Mouse (Mus musculus): ENCODE data around the gene Ankrd44. TPM values are rescaled to one million over a fixed set of nuclear protein-coding genes. Genes with fewer than 3 reads are reported as not detected.

Gene Ankrd44
- polyA plus RNA-seq, 1 experiment from 2014 or later = 16.7 TPM

GRCm38 (mm10) chr1:54902689-54903246, 23.4 kb downstream of the Ankrd44 start:
- no peak overlapping the region for H3K4me3 ChIP-seq
- H3K36me3 ChIP-seq = no peaks in the 10 kb centered on the region
- no peaks in the 10 kb centered on the region for H3K9me3 ChIP-seq
- WGBS = 94% methylated on average over 12 of the region's 12 CpGs
- H3K4me1 ChIP-seq (replicated peaks) = peaks cover 41% of the 10 kb centered on the region
- H3K9ac ChIP-seq = no peak overlapping the region
- ATAC-seq (ENCODE audit: low read depth) = no peak
- H3K27ac ChIP-seq (replicated peaks) = no peak overlapping the region
- H3K4me2 ChIP-seq = no peak overlapping the region
- no peaks in the 10 kb centered on the region for H3K27me3 ChIP-seq

DNA sequence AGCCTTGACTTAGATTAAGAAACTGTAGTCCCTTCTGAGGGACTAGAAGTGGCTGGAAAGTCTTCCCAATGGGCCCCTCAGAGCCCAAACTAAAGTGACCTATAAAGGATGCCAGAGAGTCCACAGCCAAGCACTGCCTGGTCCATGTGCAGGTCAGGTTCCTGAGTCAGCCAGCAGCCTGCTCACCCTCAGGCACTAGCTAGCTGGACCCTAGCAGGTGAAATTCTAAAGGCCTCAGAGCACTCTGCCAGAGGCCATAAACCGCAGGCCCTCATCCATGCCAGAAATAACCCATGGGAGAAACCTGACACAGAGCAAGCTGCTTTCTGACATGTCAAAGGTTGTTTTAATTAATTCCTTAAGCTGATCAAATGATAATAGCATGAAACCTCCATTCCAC, 25.1 kb downstream of the Ankrd44 start:
- Histone ChIP-seq H3K4me3 (no peak overlapping the region), H3K4me1 (replicated peaks) (peaks cover 37% of the 10 kb centered on the region), H3K36me3 (no peaks in the 10 kb centered on the region), H3K9me3 (no peaks in the 10 kb centered on the region), H3K9ac (no peak overlapping the region), H3K4me2 (no peak overlapping the region), H3K27ac (replicated peaks) (no peak overlapping the region), H3K27me3 (no peaks in the 10 kb centered on the region)
- WGBS = 81% methylated on average over 1 of the region's 1 CpGs
- ATAC-seq (ENCODE audit: low read depth) = no peak

DNA sequence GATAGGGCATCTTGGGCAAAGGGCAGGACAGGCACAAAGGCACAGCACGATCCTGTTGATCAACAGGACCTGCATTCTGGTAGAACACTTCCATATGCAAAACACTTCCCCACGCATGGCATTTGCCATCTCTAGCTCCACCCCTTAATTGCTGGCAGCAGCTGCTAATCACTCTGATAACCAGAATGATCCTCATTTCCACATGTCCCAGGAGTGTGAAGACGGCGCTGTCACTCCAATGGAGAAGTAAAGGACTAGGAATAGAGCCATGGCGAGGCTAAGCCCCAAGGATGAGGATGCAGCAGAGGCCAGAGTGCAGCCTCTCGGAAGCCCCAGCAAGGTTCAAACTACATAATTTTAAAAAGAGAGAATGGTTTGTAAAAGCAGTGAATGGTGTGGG, 26.9 kb downstream of the Ankrd44 start:
- Histone ChIP-seq H3K9me3 (no peaks in the 10 kb centered on the region), H3K27me3 (no peaks in the 10 kb centered on the region), H3K9ac (no peak overlapping the region), H3K36me3 (no peaks in the 10 kb centered on the region), H3K4me3 (no peak overlapping the region), H3K27ac (replicated peaks) (peak overlapping the region; percentile 74), H3K4me1 (replicated peaks) (peaks cover 36% of the 10 kb centered on the region), H3K4me2 (no peak overlapping the region)
- WGBS = 48% methylated on average over 6 of the region's 6 CpGs
- ATAC-seq (ENCODE audit: low read depth) = peak; percentile 59; the same call in 1 of the 2 replicates

DNA sequence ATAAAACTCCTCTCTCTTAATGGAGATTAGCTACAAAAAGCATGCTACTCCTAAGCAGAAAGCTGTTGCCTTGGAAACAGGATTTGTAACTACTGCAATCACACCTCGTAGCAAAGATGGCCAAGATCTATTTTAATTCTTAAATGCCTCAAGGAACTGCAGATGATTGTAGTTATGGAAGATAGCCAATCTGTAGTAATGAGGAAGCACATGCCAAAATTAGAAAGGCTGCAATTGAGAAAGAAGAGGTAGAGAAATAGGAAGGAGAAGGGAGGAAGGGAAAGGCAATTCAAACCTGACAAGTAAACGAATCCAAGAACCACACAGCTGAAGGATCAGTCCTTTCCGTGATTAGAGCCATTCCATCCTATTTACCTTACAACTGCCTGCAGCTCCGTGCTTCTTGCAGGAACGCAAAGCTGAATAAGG, 27.5 kb downstream of the Ankrd44 start:
- Histone ChIP-seq H3K27ac (replicated peaks) (peak overlapping the region; percentile 74), H3K9me3 (no peaks in the 10 kb centered on the region), H3K36me3 (no peaks in the 10 kb centered on the region), H3K27me3 (no peaks in the 10 kb centered on the region), H3K4me1 (replicated peaks) (peaks cover 36% of the 10 kb centered on the region), H3K9ac (no peak overlapping the region), H3K4me3 (no peak overlapping the region), H3K4me2 (no peak overlapping the region)
- no peak for ATAC-seq (ENCODE audit: low read depth)
- 38% methylated on average over 5 of the region's 5 CpGs for WGBS

DNA sequence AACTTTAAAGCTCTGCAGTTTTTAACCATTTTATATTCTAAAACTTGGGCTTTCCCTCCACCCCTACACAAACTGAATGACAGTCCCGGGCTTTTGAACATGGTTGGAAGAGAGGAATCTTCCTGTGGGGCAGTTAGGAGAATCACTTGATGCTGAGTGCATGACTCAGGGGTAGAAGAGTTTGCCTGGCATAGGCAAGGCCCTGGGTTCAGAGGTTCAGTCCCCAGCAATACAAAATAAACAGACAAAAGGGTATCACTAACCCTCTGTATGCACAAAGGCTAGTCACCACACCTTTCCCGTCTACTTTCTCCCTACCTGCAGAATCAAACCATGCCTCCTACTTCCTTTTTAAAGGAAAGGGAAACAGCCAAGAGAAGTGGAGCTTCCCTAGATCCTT, 28.5 kb downstream of the Ankrd44 start:
- no peak for ATAC-seq (ENCODE audit: low read depth)
- H3K27ac ChIP-seq (replicated peaks) = no peak overlapping the region
- H3K36me3 ChIP-seq = no peaks in the 10 kb centered on the region
- no peaks in the 10 kb centered on the region for H3K9me3 ChIP-seq
- 90% methylated on average over 2 of the region's 2 CpGs for WGBS
- H3K4me1 ChIP-seq (replicated peaks) = peaks cover 36% of the 10 kb centered on the region
- H3K27me3 ChIP-seq = no peaks in the 10 kb centered on the region
- H3K9ac ChIP-seq = no peak overlapping the region
- no peak overlapping the region for H3K4me2 ChIP-seq
- H3K4me3 ChIP-seq = no peak overlapping the region

DNA sequence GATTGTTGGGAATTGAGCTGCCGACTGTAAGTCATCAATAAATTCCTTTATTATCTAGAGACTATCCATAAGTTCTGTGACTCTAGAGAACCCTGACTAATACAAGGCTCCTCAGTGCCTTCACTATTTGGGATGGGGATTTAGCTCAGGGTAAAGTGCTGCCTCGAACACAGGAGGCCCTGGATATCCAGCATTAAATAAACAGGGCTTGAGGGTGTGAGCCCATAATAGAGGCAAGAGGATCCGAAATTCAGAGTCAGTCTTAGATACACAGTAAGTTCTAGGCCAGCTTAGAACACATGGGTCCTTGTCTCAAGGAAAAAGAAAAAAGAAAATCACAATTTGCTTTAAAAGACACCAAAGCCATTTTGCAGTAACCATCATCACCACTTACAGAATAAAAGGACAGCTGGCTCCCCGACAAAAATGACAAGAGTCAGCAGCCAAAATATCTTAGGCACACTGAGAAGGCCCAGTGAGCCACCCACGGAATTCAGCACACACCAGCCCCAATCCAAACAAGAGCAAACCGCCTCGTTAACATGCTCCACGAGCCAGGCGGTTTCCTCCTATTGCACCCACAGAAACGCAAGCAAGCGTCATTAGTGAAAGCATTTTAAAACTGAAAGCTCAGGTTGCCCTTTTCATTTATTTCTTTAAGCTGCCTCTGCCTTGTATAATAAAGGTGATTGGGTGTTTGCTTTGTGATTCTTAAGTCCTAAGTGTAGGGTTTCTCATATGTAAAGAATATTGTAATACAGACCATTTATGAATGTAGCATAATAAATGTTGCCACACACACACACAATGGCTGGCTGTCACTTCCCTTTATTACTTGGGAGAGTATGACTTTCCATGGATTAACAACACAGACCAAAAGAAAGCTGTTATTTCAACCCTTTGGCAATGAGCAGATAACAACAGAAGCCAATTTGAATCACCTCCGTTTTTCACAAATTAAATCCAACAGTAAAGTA, 29.8 kb downstream of the Ankrd44 start:
- H3K4me3 ChIP-seq = no peak overlapping the region

DNA sequence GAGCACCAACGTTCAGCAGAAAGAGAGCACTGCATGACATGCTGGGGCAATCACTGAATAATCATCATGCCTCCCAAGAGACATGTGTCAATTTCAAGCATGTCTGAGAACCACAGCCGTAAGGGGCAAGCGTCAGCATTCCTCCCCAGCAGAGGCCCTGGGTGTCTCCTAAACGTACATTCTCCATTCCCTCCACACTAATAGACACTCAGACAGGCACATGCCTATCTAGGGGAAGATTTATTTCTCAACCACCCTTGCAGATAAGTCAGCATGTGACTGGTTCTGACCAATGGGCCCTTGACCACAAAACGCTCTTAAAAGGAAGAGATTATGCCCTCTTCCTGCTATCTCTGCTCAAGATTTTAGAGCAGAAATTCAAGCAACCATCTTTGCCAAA, 37.7 kb downstream of the Ankrd44 start:
- no peak overlapping the region for H3K4me2 ChIP-seq
- no peaks in the 10 kb centered on the region for H3K36me3 ChIP-seq
- peaks cover 17% of the 10 kb centered on the region for H3K4me1 ChIP-seq (replicated peaks)
- WGBS = 44% methylated on average over 5 of the region's 5 CpGs
- H3K9me3 ChIP-seq = no peaks in the 10 kb centered on the region
- no peak overlapping the region for H3K9ac ChIP-seq
- no peaks in the 10 kb centered on the region for H3K27me3 ChIP-seq
- peak overlapping the region; percentile 52; the same call in 1 of the 2 replicates for H3K27ac ChIP-seq (replicated peaks)
- H3K4me3 ChIP-seq = no peak overlapping the region
- ATAC-seq (ENCODE audit: low read depth) = peak; percentile 23; the same call in 1 of the 2 replicates

More for the DNA sequence above, 29.8 kb downstream of the Ankrd44 start:
- Histone ChIP-seq H3K9me3 (no peaks in the 10 kb centered on the region), H3K4me2 (no peak overlapping the region), H3K27me3 (no peaks in the 10 kb centered on the region), H3K27ac (replicated peaks) (0 out of 2 replicates have a peak overlapping the region, but pooled peaks have one; percentile 3), H3K36me3 (no peaks in the 10 kb centered on the region), H3K9ac (no peak overlapping the region), H3K4me1 (replicated peaks) (peaks cover 36% of the 10 kb centered on the region)
- no peak for ATAC-seq (ENCODE audit: low read depth)
- WGBS = 72% methylated on average over 12 of the region's 12 CpGs

GRCm38 (mm10) chr1:54887873-54888272, 38.3 kb downstream of the Ankrd44 start:
- WGBS = 63% methylated on average over 3 of the region's 3 CpGs
- Histone ChIP-seq H3K4me3 (no peak overlapping the region), H3K4me1 (replicated peaks) (peaks cover 17% of the 10 kb centered on the region), H3K27ac (replicated peaks) (no peak overlapping the region; the same call in 1 of the 2 replicates), H3K4me2 (no peak overlapping the region), H3K27me3 (no peaks in the 10 kb centered on the region), H3K9ac (no peak overlapping the region), H3K9me3 (no peaks in the 10 kb centered on the region), H3K36me3 (no peaks in the 10 kb centered on the region)
- ATAC-seq (ENCODE audit: low read depth) = no peak

DNA sequence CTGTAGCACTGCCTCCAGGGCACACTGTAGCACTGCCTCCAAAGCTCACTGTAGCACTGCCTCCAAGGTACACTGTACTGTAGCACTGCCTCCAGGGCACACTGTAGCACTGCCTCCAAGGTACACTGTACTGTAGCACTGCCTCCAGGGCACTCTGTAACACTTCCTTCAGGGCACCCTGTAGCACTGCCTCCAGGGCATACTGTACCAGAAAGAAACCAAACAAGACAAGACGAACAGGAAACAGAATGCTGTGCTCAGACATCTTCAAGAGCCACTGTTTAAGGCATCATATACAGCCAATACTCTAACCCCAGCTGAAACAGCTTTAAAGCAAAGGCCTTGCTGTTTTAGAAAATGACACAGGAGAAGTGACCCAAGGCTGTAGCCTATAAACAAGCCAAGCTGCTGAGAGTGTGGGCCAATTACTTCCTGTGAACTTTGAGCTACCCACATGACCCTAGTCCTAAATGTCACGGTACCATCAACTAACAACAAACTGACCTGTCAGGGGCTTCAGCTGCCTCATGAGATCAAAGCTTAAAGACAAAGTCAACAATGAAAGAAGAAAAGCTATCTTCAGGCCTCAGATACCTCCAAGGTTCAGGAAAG, 43.2 kb downstream of the Ankrd44 start:
- Histone ChIP-seq H3K4me1 (replicated peaks) (peaks cover 3% of the 10 kb centered on the region), H3K9ac (no peak overlapping the region), H3K9me3 (no peaks in the 10 kb centered on the region), H3K4me3 (no peak overlapping the region), H3K36me3 (no peaks in the 10 kb centered on the region), H3K27ac (replicated peaks) (no peak overlapping the region), H3K4me2 (no peak overlapping the region), H3K27me3 (no peaks in the 10 kb centered on the region)
- 69% methylated on average over 2 of the region's 2 CpGs for whole genome bisulfite sequencing
- no peak for ATAC-seq (ENCODE audit: low read depth)

- Histone ChIP-seq H3K4me1 (replicated peaks) (no peaks in the 10 kb centered on the region; the same call in 1 of the 2 replicates), H3K9ac (no peak overlapping the region), H3K4me2 (no peak overlapping the region), H3K9me3 (no peaks in the 10 kb centered on the region), H3K27me3 (no peaks in the 10 kb centered on the region), H3K4me3 (no peak overlapping the region), H3K36me3 (no peaks in the 10 kb centered on the region), H3K27ac (replicated peaks) (no peak overlapping the region)
- no peak for ATAC-seq (ENCODE audit: low read depth)
- 91% methylated on average over 3 of the region's 3 CpGs for WGBS
Measured at GRCm38 (mm10) chr1:54881523-54881922, 44.7 kb downstream of the Ankrd44 start.

- Histone ChIP-seq H3K9ac (no peak overlapping the region), H3K9me3 (no peaks in the 10 kb centered on the region), H3K27me3 (no peaks in the 10 kb centered on the region), H3K4me2 (no peak overlapping the region), H3K27ac (replicated peaks) (no peak overlapping the region), H3K36me3 (no peaks in the 10 kb centered on the region), H3K4me3 (no peak overlapping the region), H3K4me1 (replicated peaks) (no peaks in the 10 kb centered on the region; the same call in 1 of the 2 replicates)
- 63% methylated on average over 10 of the region's 10 CpGs for WGBS
- ATAC-seq (ENCODE audit: low read depth) = no peak
Measured at GRCm38 (mm10) chr1:54877423-54878073, 48.6 kb downstream of the Ankrd44 start.

All from neural tube, embryonic 13.5 days (tissue).